Mouse (Mus musculus): ENCODE data around the gene Prdx1. TPM values are rescaled to one million over a fixed set of nuclear protein-coding genes. Genes with fewer than 3 reads are reported as not detected.

Gene Prdx1
- polyA plus RNA-seq, 1 experiment from 2014 or later = 1,350 TPM

DNA sequence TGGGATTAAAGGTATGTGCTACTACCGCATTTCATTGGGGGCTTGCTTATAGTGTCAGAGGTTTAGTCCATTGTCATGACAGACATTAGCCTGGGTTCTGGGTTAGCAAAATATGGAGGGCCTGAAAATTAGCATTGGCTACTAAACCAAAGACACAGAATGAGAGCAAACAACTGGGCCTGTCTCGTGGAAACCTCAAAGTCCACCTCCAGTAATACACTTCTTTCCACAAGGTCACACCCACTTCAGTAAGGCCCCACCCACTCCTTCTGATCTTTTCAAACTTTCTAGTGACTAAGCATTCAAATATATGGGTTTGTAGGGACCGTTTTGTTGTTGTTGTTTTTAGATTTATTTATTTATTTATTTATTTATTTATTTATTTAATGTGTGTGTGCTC lies 44.2 kb downstream of the Prdx1 start:
- Histone ChIP-seq H3K27ac (ENCODE audit: low read length) (no peak overlapping the region), H3K4me1 (ENCODE audit: control insufficient read depth, insufficient read depth, low read length) (peaks cover 7% of the 10 kb centered on the region; the same call in 1 of the 2 replicates), H3K4me3 (replicated peaks; ENCODE audit: low read length) (no peak overlapping the region), H3K9me3 (replicated peaks; ENCODE audit: control insufficient read depth, low read length) (no peaks in the 10 kb centered on the region), H3K36me3 (ENCODE audit: control insufficient read depth, insufficient read depth, low read length) (no peaks in the 10 kb centered on the region), H3K4me2 (ENCODE audit: low read depth, low read length) (no peak overlapping the region), H3K27me3 (ENCODE audit: control insufficient read depth, insufficient read depth, low read length) (no peaks in the 10 kb centered on the region), H3K9ac (ENCODE audit: low read length) (no peak overlapping the region)
- ATAC-seq (ENCODE audit: insufficient read depth, low FRiP score) = no peak
- WGBS = 82% methylated on average over 3 of the region's 3 CpGs

DNA sequence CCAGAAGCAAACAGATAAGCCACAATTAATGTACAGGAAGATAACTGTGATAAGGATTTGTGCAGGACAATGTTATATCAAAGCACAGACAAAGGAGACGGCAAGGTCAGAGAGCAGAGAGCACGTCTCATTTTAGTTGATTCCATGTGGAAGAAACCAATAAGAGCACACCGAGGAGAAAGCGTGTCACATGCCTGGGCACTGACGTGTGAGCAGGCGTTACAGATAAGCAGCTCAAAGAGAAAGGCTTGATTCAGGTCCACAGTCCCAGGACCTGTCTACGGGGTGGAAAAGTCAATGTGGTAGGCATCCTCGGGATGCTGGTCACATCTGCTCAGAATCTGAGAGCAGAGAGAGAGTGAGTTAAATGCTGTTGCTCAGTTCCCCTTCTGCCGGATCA lies 45.7 kb downstream of the Prdx1 start:
- ATAC-seq (ENCODE audit: insufficient read depth, low FRiP score) = no peak
- H3K36me3 ChIP-seq (ENCODE audit: control insufficient read depth, insufficient read depth, low read length) = no peaks in the 10 kb centered on the region
- no peak overlapping the region for H3K27ac ChIP-seq (ENCODE audit: low read length)
- H3K4me2 ChIP-seq (ENCODE audit: low read depth, low read length) = no peak overlapping the region
- H3K27me3 ChIP-seq (ENCODE audit: control insufficient read depth, insufficient read depth, low read length) = no peaks in the 10 kb centered on the region
- no peak overlapping the region for H3K4me3 ChIP-seq (replicated peaks; ENCODE audit: low read length)
- H3K4me1 ChIP-seq (ENCODE audit: control insufficient read depth, insufficient read depth, low read length) = no peaks in the 10 kb centered on the region
- H3K9me3 ChIP-seq (replicated peaks; ENCODE audit: control insufficient read depth, low read length) = no peaks in the 10 kb centered on the region
- H3K9ac ChIP-seq (ENCODE audit: low read length) = no peak overlapping the region
- WGBS = 79% methylated on average over 9 of the region's 9 CpGs

DNA sequence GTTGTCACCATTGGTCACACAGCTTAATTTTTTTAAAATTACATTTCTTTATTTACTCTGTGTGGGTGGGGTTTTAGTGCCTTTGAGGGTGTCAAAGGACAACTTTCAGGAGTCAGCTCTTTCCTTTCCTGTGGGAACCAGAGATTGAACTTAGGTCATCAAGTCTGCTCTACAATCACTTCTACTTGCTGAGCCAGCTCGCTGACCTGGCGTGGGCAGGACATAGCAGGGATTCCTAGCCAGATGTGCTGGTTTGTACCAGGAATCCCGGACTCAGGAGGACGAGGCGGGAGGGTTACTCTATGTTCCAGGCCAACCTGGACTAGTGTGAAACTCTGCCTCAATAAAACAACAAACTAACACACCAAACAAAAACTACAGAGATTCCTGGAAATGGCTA lies 47.0 kb downstream of the Prdx1 start:
- H3K36me3 ChIP-seq (ENCODE audit: control insufficient read depth, insufficient read depth, low read length) = no peaks in the 10 kb centered on the region
- no peak for ATAC-seq (ENCODE audit: insufficient read depth, low FRiP score)
- H3K27ac ChIP-seq (ENCODE audit: low read length) = no peak overlapping the region
- no peaks in the 10 kb centered on the region for H3K9me3 ChIP-seq (replicated peaks; ENCODE audit: control insufficient read depth, low read length)
- H3K9ac ChIP-seq (ENCODE audit: low read length) = no peak overlapping the region
- H3K4me2 ChIP-seq (ENCODE audit: low read depth, low read length) = no peak overlapping the region
- H3K4me3 ChIP-seq (replicated peaks; ENCODE audit: low read length) = no peak overlapping the region
- H3K27me3 ChIP-seq (ENCODE audit: control insufficient read depth, insufficient read depth, low read length) = no peaks in the 10 kb centered on the region
- 62% methylated on average over 5 of the region's 5 CpGs for WGBS
- no peaks in the 10 kb centered on the region for H3K4me1 ChIP-seq (ENCODE audit: control insufficient read depth, insufficient read depth, low read length)

- no peaks in the 10 kb centered on the region for H3K36me3 ChIP-seq (ENCODE audit: control insufficient read depth, insufficient read depth, low read length)
- H3K9ac ChIP-seq (ENCODE audit: low read length) = no peak overlapping the region
- no peak for ATAC-seq (ENCODE audit: insufficient read depth, low FRiP score)
- no peaks in the 10 kb centered on the region for H3K27me3 ChIP-seq (ENCODE audit: control insufficient read depth, insufficient read depth, low read length)
- no peaks in the 10 kb centered on the region for H3K9me3 ChIP-seq (replicated peaks; ENCODE audit: control insufficient read depth, low read length)
- no peak overlapping the region for H3K4me3 ChIP-seq (replicated peaks; ENCODE audit: low read length)
- 75% methylated on average over 2 of the region's 2 CpGs for WGBS
- no peak overlapping the region for H3K4me2 ChIP-seq (ENCODE audit: low read depth, low read length)
- no peak overlapping the region for H3K27ac ChIP-seq (ENCODE audit: low read length)
- H3K4me1 ChIP-seq (ENCODE audit: control insufficient read depth, insufficient read depth, low read length) = no peaks in the 10 kb centered on the region
Observed at GRCm38 (mm10) chr4:116734996-116735395, 49.7 kb downstream of the Prdx1 start.

GRCm38 (mm10) chr4:116738972-116739751 lies 53.8 kb downstream of the Prdx1 start:
- H3K27ac ChIP-seq (ENCODE audit: low read length) = no peak overlapping the region
- WGBS = 76% methylated on average over 9 of the region's 9 CpGs
- no peak for ATAC-seq (ENCODE audit: insufficient read depth, low FRiP score)
- H3K9ac ChIP-seq (ENCODE audit: low read length) = no peak overlapping the region
- no peaks in the 10 kb centered on the region for H3K36me3 ChIP-seq (ENCODE audit: control insufficient read depth, insufficient read depth, low read length)
- no peaks in the 10 kb centered on the region for H3K9me3 ChIP-seq (replicated peaks; ENCODE audit: control insufficient read depth, low read length)
- no peak overlapping the region for H3K4me2 ChIP-seq (ENCODE audit: low read depth, low read length)
- no peak overlapping the region for H3K4me3 ChIP-seq (replicated peaks; ENCODE audit: low read length)
- no peaks in the 10 kb centered on the region for H3K27me3 ChIP-seq (ENCODE audit: control insufficient read depth, insufficient read depth, low read length)
- H3K4me1 ChIP-seq (ENCODE audit: control insufficient read depth, insufficient read depth, low read length) = no peaks in the 10 kb centered on the region

DNA sequence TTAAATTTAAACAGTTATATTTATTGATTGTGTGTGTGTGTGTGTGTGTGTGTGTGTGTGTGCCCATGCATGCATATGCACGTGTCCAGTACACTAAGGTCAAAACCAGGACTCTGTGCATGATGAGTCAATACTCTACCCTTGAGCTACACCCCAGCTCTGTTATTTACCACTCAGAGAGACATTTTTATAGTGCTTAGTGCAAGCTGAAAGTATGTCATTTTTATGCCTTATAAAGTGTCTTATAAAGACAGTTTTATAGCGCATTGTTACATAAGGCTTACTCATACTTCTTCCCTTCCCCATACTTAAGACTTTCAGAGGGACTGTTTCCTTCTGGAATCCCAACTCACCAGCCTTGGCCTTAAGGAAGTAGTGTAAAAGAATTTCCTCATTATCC lies 64.4 kb downstream of the Prdx1 start:
- Histone ChIP-seq H3K9ac (ENCODE audit: low read length) (no peak overlapping the region), H3K4me3 (replicated peaks; ENCODE audit: low read length) (no peak overlapping the region), H3K27ac (ENCODE audit: low read length) (no peak overlapping the region), H3K27me3 (ENCODE audit: control insufficient read depth, insufficient read depth, low read length) (no peaks in the 10 kb centered on the region), H3K36me3 (ENCODE audit: control insufficient read depth, insufficient read depth, low read length) (no peaks in the 10 kb centered on the region), H3K4me2 (ENCODE audit: low read depth, low read length) (no peak overlapping the region), H3K4me1 (ENCODE audit: control insufficient read depth, insufficient read depth, low read length) (no peaks in the 10 kb centered on the region), H3K9me3 (replicated peaks; ENCODE audit: control insufficient read depth, low read length) (no peaks in the 10 kb centered on the region)
- WGBS = 93% methylated on average over 2 of the region's 2 CpGs
- ATAC-seq (ENCODE audit: insufficient read depth, low FRiP score) = no peak

Other genes starting within 250 kb of the Prdx1 start
- 6.6 and 9.5 TPM in 2 replicates for gene Mast2, start 221.4 kb upstream of the Prdx1 start, polyA plus RNA-seq (2015; fragmentation: Nextera tagmentation; extraction: Ambion mirVana)
- gene Ipp, start 178.0 kb upstream of the Prdx1 start, polyA plus RNA-seq (2015; fragmentation: Nextera tagmentation; extraction: Ambion mirVana) = 13.3 and 13.8 TPM in 2 replicates
- gene Tmem69, start 129.6 kb upstream of the Prdx1 start, polyA plus RNA-seq (2015; fragmentation: Nextera tagmentation; extraction: Ambion mirVana) = 23.6 and 24.8 TPM in 2 replicates
- gene Gpbp1l1, start 127.9 kb upstream of the Prdx1 start, polyA plus RNA-seq (2015; fragmentation: Nextera tagmentation; extraction: Ambion mirVana) = 32.2 and 32.6 TPM in 2 replicates
- 4.0 and 4.4 TPM in 2 replicates for gene Ccdc17, start 88.9 kb upstream of the Prdx1 start, polyA plus RNA-seq (2015; fragmentation: Nextera tagmentation; extraction: Ambion mirVana)
- gene Nasp, start 57.6 kb upstream of the Prdx1 start, polyA plus RNA-seq (2015; fragmentation: Nextera tagmentation; extraction: Ambion mirVana) = 82.4 and 88.5 TPM in 2 replicates
- 784 and 808 TPM in 2 replicates for gene Akr1a1, start 33.9 kb upstream of the Prdx1 start, polyA plus RNA-seq (2015; fragmentation: Nextera tagmentation; extraction: Ambion mirVana)
- gene Mmachc, start 22.9 kb downstream of the Prdx1 start, polyA plus RNA-seq (2015; fragmentation: Nextera tagmentation; extraction: Ambion mirVana) = 19.4 and 21.1 TPM in 2 replicates
- gene Ccdc163, start 23.0 kb downstream of the Prdx1 start, polyA plus RNA-seq (2015; fragmentation: Nextera tagmentation; extraction: Ambion mirVana) = 24.8 and 27.6 TPM in 2 replicates
- gene Tesk2, start 35.4 kb downstream of the Prdx1 start, polyA plus RNA-seq (2015; fragmentation: Nextera tagmentation; extraction: Ambion mirVana) = 5.1 and 7.6 TPM in 2 replicates
- gene Toe1, start 122.1 kb downstream of the Prdx1 start, polyA plus RNA-seq (2015; fragmentation: Nextera tagmentation; extraction: Ambion mirVana) = 28.4 and 31.9 TPM in 2 replicates
- 11.6 and 12.0 TPM in 2 replicates for gene Mutyh, start 122.2 kb downstream of the Prdx1 start, polyA plus RNA-seq (2015; fragmentation: Nextera tagmentation; extraction: Ambion mirVana)
- gene Hpdl, start 136.2 kb downstream of the Prdx1 start, polyA plus RNA-seq (2015; fragmentation: Nextera tagmentation; extraction: Ambion mirVana) = 0.57 and 0.94 TPM in 2 replicates
- gene Zswim5, start 191.8 kb downstream of the Prdx1 start, polyA plus RNA-seq (2015; fragmentation: Nextera tagmentation; extraction: Ambion mirVana) = 0.44 and 0.56 TPM in 2 replicates

Measured in stomach, embryonic 16.5 days (tissue).